Mouse (Mus musculus) gastrocnemius, postnatal 36 days (tissue): ENCODE results near the gene Zfp503. TPM values are rescaled to one million over a fixed set of nuclear protein-coding genes. Genes with fewer than 3 reads are reported as not detected.
A peak's percentile ranks its signal among the peaks of the same experiment; 100 is the strongest.

ENCODE experiments used
- DNase-seq, 2 experiments: peaks; one replicate each; pipeline ENCODE4 v3.0.0; 2022
- intact Hi-C: fragments of 180-260 bp; cut with DNase I; formaldehyde crosslinking; loops from one replicate; pipeline ENCODE4 v1.15.1; 2025
- total RNA-seq, 2 experiments: library from RNA; stranded (reverse); gene quantifications; 2 replicates each; pipeline ENCODE4 v1.2.3; 2021

The Zfp503 gene
- total RNA-seq, 2 experiments from 2014 or later: 6.5 to 18.3 TPM

- intact Hi-C loops: loop anchor here (10.0 kb wide), 1 partner anchor 450 kb away; no protein-coding TSS in a partner anchor
- peak in 1 of 2 experiments; percentile 21 for DNase-seq
Measured at GRCm38 (mm10) chr14:21994061-21994990, 4.9 kb upstream of the Zfp503 start.

- peak; percentile 12 to 34 for DNase-seq
- intact Hi-C loops: loop anchor here (10.0 kb wide), 1 partner anchor 451 kb away; no protein-coding TSS in a partner anchor
Measured at GRCm38 (mm10) chr14:21993251-21994060, 4.1 kb upstream of the Zfp503 start.

- intact Hi-C loops: loop anchor here (10.0 kb wide), 1 partner anchor 452 kb away; no protein-coding TSS in a partner anchor
- DNase-seq: no peak
Measured at GRCm38 (mm10) chr14:21992321-21992885, 3.0 kb upstream of the Zfp503 start.

- DNase-seq: no peak
- intact Hi-C loops: loop anchor here (10.0 kb wide), 1 partner anchor 453 kb away; no protein-coding TSS in a partner anchor
Measured at GRCm38 (mm10) chr14:21991856-21992255, 2.5 kb upstream of the Zfp503 start.

- peak; percentile 30 to 45 for DNase-seq
- intact Hi-C loops: loop anchor here (10.0 kb wide), 1 partner anchor 453 kb away; no protein-coding TSS in a partner anchor
Measured at GRCm38 (mm10) chr14:21991251-21991780, 1.9 kb upstream of the Zfp503 start.

- peak in 1 of 2 experiments; percentile 40 for DNase-seq
- intact Hi-C loops: loop anchor here (10.0 kb wide), 1 partner anchor 454 kb away; no protein-coding TSS in a partner anchor
Measured at GRCm38 (mm10) chr14:21990321-21991021, 1.1 kb upstream of the Zfp503 start.

GRCm38 (mm10) chr14:21988577-21989290 lies 667 bp downstream of the Zfp503 start:
- DNase-seq: peak; percentile 9 to 55
- intact Hi-C loops: loop anchor here (5.0 to 10.0 kb wide), 3 partner anchors 794 to 1416 kb away; no protein-coding TSS in a partner anchor

- intact Hi-C loops: loop anchor here (2.0 to 10.0 kb wide), 4 partner anchors 589 to 1417 kb away; no protein-coding TSS in a partner anchor
- peak; percentile 92 to 94 for DNase-seq
Measured at GRCm38 (mm10) chr14:21987660-21988576, 1.5 kb downstream of the Zfp503 start.

- DNase-seq: peak; percentile 18 to 48
- intact Hi-C loops: loop anchor here (2.0 to 10.0 kb wide), 4 partner anchors 590 to 1418 kb away; no protein-coding TSS in a partner anchor
Measured at GRCm38 (mm10) chr14:21986733-21987659, 2.4 kb downstream of the Zfp503 start.

- intact Hi-C loops: loop anchor here (2.0 to 10.0 kb wide), 4 partner anchors 591 to 1419 kb away; no protein-coding TSS in a partner anchor
- DNase-seq: peak; percentile 81 to 87
Measured at GRCm38 (mm10) chr14:21985981-21986732, 3.2 kb downstream of the Zfp503 start.

- intact Hi-C loops: loop anchor here (5.0 to 10.0 kb wide), 3 partner anchors 797 to 1419 kb away; no protein-coding TSS in a partner anchor
Measured at GRCm38 (mm10) chr14:21985426-21985931, 3.9 kb downstream of the Zfp503 start.

GRCm38 (mm10) chr14:21984757-21985425 lies 4.5 kb downstream of the Zfp503 start:
- intact Hi-C loops: loop anchor here (5.0 to 10.0 kb wide), 3 partner anchors 797 to 1420 kb away; no protein-coding TSS in a partner anchor

More at GRCm38 (mm10) chr14:21985426-21985931, 3.9 kb downstream of the Zfp503 start:
- peak in 1 of 2 experiments; percentile 17 for DNase-seq

GRCm38 (mm10) chr14:21983950-21984730 lies 5.3 kb downstream of the Zfp503 start:
- no peak for DNase-seq
- intact Hi-C loops: loop anchor here (10.0 kb wide), 2 partner anchors 821 to 1421 kb away; no protein-coding TSS in a partner anchor

More at GRCm38 (mm10) chr14:21984757-21985425, 4.5 kb downstream of the Zfp503 start:
- DNase-seq: peak; percentile 28 to 58
